Mouse (Mus musculus) lung, adult 2 months (tissue): ENCODE measurements around the gene Patl2. TPM values are rescaled to one million over a fixed set of nuclear protein-coding genes. Genes with fewer than 3 reads are reported as not detected.
A peak's percentile ranks its signal among the peaks of the same experiment; 100 is the strongest.

Experiments
- DNase-seq: peaks from one replicate; pipeline ENCODE4 v3.0.0; 2022
- H3K4me1 ChIP-seq: fragments of 200-500 bp; 2 replicates; pipeline ENCODE4 v1.6.1; 2011; ENCODE audit warnings: low read length; ENCODE audit not compliant: control insufficient read depth, insufficient read depth
- H3K4me3 ChIP-seq: fragments of 200-500 bp; replicated peaks from 2 replicates; pipeline ENCODE3; 2011; ENCODE audit warnings: low read depth, mild to moderate bottlenecking, control low read depth, low read length; ENCODE audit errors: extremely low read depth
- CTCF ChIP-seq: fragments of 200-500 bp; IDR thresholded peaks from 2 replicates; pipeline ENCODE4 v1.5.1; 2011; ENCODE audit warnings: mild to moderate bottlenecking, low read length, control low read depth; ENCODE audit not compliant: insufficient read depth
- POLR2A ChIP-seq: fragments of 200-500 bp; IDR thresholded peaks from 2 replicates; pipeline ENCODE4 v1.6.1; 2011; ENCODE audit warnings: low read depth, mild to moderate bottlenecking, control low read depth, low read length, borderline replicate concordance; ENCODE audit errors: extremely low read depth
- WGBS: fragments of 180-500 bp; shearing (Covaris S2); methylation state at CpG from one replicate; pipeline ENCODE4 v1.1.7; 2018; 5-methylcytosine and 5-hydroxymethylcytosine counted together
- polyA plus RNA-seq: library from polyadenylated mRNA; depleted of rRNA; stranded (reverse); fragments of >200 nt; gene quantifications from 2 replicates; pipeline ENCODE4 v1.2.3, GENCODE M21; 2012

Gene Patl2
- polyA plus RNA-seq, 1 experiment: not detected

GRCm38 (mm10) chr2:122158362-122158802 lies 27.6 kb downstream of the Patl2 start:
- H3K4me1 ChIP-seq: peaks cover 3% of the 10 kb centered on the region

GRCm38 (mm10) chr2:122157561-122157960 lies 28.4 kb downstream of the Patl2 start:
- DNase-seq: no peak
- H3K4me3 ChIP-seq: no peak overlapping the region
- TF ChIP-seq POLR2A (no peak), CTCF (no peak)

More at GRCm38 (mm10) chr2:122158362-122158802, 27.6 kb downstream of the Patl2 start:
- TF ChIP-seq POLR2A (no peak), CTCF (no peak)
- WGBS: 31% methylated on average over 6 of the region's 6 CpGs
- DNase-seq: no peak
- no peak overlapping the region for H3K4me3 ChIP-seq

GRCm38 (mm10) chr2:122156051-122156700 lies 29.8 kb downstream of the Patl2 start:
- TF ChIP-seq POLR2A (no peak), CTCF (no peak)
- 79% methylated on average over 4 of the region's 4 CpGs for WGBS
- Histone ChIP-seq H3K4me3 (no peak overlapping the region), H3K4me1 (peaks cover 4% of the 10 kb centered on the region)
- no peak for DNase-seq

More at GRCm38 (mm10) chr2:122157561-122157960, 28.4 kb downstream of the Patl2 start:
- H3K4me1 ChIP-seq: peaks cover 3% of the 10 kb centered on the region

- DNase-seq: no peak
- no peak overlapping the region for H3K4me3 ChIP-seq
- peaks cover 10% of the 10 kb centered on the region for H3K4me1 ChIP-seq
- no peak for TF ChIP-seq POLR2A
- TF ChIP-seq CTCF: no peak
- WGBS: 79% methylated on average over 2 of the region's 2 CpGs
Observed at GRCm38 (mm10) chr2:122155292-122155691, 30.7 kb downstream of the Patl2 start.

GRCm38 (mm10) chr2:122154479-122154878 lies 31.5 kb downstream of the Patl2 start:
- DNase-seq: no peak
- TF ChIP-seq POLR2A: no peak
- TF ChIP-seq CTCF: no peak
- H3K4me3 ChIP-seq: no peak overlapping the region
- H3K4me1 ChIP-seq: peaks cover 10% of the 10 kb centered on the region
- 90% methylated on average over 2 of the region's 2 CpGs for WGBS

- DNase-seq: no peak
- TF ChIP-seq POLR2A: no peak
- TF ChIP-seq CTCF: no peak
- 80% methylated on average over 7 of the region's 7 CpGs for WGBS
- peaks cover 10% of the 10 kb centered on the region for H3K4me1 ChIP-seq
- no peak overlapping the region for H3K4me3 ChIP-seq
Observed at GRCm38 (mm10) chr2:122153681-122154365, 32.2 kb downstream of the Patl2 start.

- 86% methylated on average over 3 of the region's 3 CpGs for WGBS
- TF ChIP-seq CTCF (no peak), POLR2A (no peak)
- DNase-seq: no peak
Observed at GRCm38 (mm10) chr2:122152850-122153249, 33.1 kb downstream of the Patl2 start.

GRCm38 (mm10) chr2:122151221-122151620 lies 34.8 kb downstream of the Patl2 start:
- 87% methylated on average over 1 of the region's 1 CpGs for WGBS

More at GRCm38 (mm10) chr2:122152850-122153249, 33.1 kb downstream of the Patl2 start:
- Histone ChIP-seq H3K4me3 (no peak overlapping the region), H3K4me1 (peaks cover 7% of the 10 kb centered on the region)

GRCm38 (mm10) chr2:122149716-122150115 lies 36.3 kb downstream of the Patl2 start:
- 47% methylated on average over 3 of the region's 3 CpGs for WGBS
- TF ChIP-seq POLR2A: no peak
- no peak for TF ChIP-seq CTCF
- H3K4me3 ChIP-seq: peak overlapping the region; percentile 33
- DNase-seq: no peak
- peaks cover 10% of the 10 kb centered on the region for H3K4me1 ChIP-seq

More at GRCm38 (mm10) chr2:122151221-122151620, 34.8 kb downstream of the Patl2 start:
- no peak for TF ChIP-seq POLR2A
- TF ChIP-seq CTCF: no peak
- H3K4me3 ChIP-seq: no peak overlapping the region
- no peak for DNase-seq
- H3K4me1 ChIP-seq: peaks cover 10% of the 10 kb centered on the region

- no peak for TF ChIP-seq POLR2A
- TF ChIP-seq CTCF: no peak
- Histone ChIP-seq H3K4me1 (peaks cover 10% of the 10 kb centered on the region), H3K4me3 (peak overlapping the region; percentile 81)
- 61% methylated on average over 6 of the region's 6 CpGs for WGBS
- no peak for DNase-seq
Observed at GRCm38 (mm10) chr2:122149316-122149715, 36.7 kb downstream of the Patl2 start.
